Mouse (Mus musculus): ENCODE data around the gene Mrpl46. TPM values are rescaled to one million over a fixed set of nuclear protein-coding genes. Genes with fewer than 3 reads are reported as not detected.

Mrpl46 gene
- polyA plus RNA-seq (2014; fragmentation: Nextera tagmentation; extraction: Ambion mirVana): 78.7 and 80.3 TPM in 2 replicates

DNA sequence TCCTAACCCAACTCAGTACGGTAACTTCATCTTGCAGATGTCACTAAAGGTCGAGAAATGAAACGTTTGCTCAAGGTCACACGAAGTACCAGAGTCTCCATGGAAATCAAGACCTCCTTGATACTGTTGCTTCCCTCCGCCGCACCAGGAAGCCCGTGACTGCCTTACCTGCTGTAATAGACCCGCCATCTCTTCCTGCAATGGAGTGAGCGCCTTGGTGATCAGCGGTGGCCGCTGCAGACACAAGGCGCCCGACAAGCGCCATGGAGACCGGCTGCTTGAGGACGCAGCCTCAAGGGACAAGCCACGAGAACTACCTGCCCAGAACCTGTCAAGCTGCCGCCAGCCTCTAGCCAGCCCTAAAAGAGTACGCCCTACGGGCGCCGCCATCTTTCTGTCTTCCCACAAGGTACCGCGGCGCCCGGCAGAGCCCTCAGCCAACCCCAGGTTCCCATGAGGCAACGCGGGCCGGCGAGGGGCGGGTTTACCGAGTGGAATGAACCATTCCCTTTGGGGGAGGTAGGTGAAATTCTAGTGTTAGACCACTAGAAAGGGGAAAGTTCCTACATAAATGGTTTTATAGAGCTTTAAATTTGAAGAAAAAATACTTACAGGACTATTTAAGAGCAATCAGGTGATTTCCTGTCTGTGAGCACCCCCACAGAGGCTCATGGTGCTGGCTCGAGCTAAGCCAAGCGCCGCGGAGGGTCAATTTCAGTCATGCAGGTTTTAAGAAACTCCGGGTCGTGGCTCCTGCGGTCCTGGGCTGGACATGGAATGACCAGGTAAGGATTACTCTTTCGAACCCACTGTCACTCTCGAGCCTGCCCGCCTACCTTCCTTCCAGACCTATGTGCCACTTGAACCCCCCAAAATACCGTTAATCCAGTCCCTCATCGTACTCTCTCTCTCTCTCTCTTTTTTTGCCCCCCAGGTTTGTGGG, at the start of gene Mrpl46, which contains the start of gene Mrps11:
Gene Mrpl46, minus strand, starts transcription at position 893 of the 943 bp plus-strand sequence.
Gene Mrps11, plus strand, starts transcription at position 481 of the 943 bp plus-strand sequence.
- H3K9me3 ChIP-seq (ENCODE audit: control insufficient read depth, low read length): no peaks in the 10 kb centered on the region
- H3K4me3 ChIP-seq (ENCODE audit: low read depth, low read length): peak within 1 kb of the TSS; percentile 88
- H3K9ac ChIP-seq (ENCODE audit: low read length): peak within 1 kb of the TSS; percentile 63
- ATAC-seq (ENCODE audit: insufficient number of reproducible peaks, low FRiP score, low TSS enrichment, low read depth): peak; percentile 95
- no peaks in the 10 kb centered on the region for H3K27me3 ChIP-seq (ENCODE audit: control insufficient read depth, insufficient read depth, low read length)
- peaks cover 8% of the 10 kb centered on the region for H3K36me3 ChIP-seq (ENCODE audit: control insufficient read depth, insufficient read depth, low read length)
- H3K4me2 ChIP-seq (ENCODE audit: low read depth, severe bottlenecking): peak within 1 kb of the TSS; percentile 69
- peak; percentile 91 for DNase-seq (ENCODE audit: low spot score)
- H3K4me1 ChIP-seq (ENCODE audit: control insufficient read depth, insufficient read depth, low read length): no peaks in the 10 kb centered on the region; the same call in 1 of the 2 replicates
- no peak within 1 kb of the TSS for H3K27ac ChIP-seq (replicated peaks; ENCODE audit: low read depth, low read length)
- under 1% methylated on average over 44 of the region's 44 CpGs for WGBS

DNA sequence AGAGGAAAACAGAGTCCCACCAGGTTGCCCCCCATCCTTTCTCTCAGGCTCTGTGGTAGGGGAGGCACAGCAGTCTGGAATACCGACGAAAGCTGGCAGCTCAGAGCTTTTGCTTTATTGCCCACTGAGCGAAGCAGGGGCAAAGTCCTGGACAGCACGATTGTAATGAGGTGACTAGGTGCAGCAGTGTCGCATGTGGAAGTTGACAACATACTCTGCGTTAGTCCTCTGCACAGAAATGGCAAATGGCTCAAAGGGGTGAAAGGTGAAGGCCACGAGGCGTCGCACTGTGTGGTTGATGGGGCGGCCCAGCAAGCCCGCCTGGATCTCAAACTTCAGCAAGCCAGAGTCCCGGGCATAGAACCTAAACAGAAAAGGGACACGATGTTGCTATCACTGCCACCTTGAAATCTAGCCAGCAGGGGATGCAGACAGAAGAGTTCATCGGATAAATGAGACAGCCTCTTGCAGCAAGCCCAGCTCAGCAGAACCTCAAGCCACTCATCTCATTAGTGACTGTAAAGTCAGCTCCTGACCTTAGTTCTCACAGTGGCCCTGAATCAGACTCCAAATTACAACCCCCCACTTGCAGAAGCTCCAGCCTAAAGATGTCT, 44.5 kb upstream of the Mrpl46 start:
- Histone ChIP-seq H3K4me1 (ENCODE audit: control insufficient read depth, insufficient read depth, low read length) (no peaks in the 10 kb centered on the region), H3K27ac (replicated peaks; ENCODE audit: low read depth, low read length) (no peak overlapping the region), H3K9me3 (ENCODE audit: control insufficient read depth, low read length) (no peaks in the 10 kb centered on the region), H3K27me3 (ENCODE audit: control insufficient read depth, insufficient read depth, low read length) (no peaks in the 10 kb centered on the region), H3K4me2 (ENCODE audit: low read depth, severe bottlenecking) (no peak overlapping the region), H3K36me3 (ENCODE audit: control insufficient read depth, insufficient read depth, low read length) (peaks cover 3% of the 10 kb centered on the region; the same call in 1 of the 2 replicates), H3K4me3 (ENCODE audit: low read depth, low read length) (no peak overlapping the region), H3K9ac (ENCODE audit: low read length) (no peak overlapping the region)
- no peak for DNase-seq (ENCODE audit: low spot score)
- no peak for ATAC-seq (ENCODE audit: insufficient number of reproducible peaks, low FRiP score, low TSS enrichment, low read depth)
- 67% methylated on average over 14 of the region's 14 CpGs for WGBS

DNA sequence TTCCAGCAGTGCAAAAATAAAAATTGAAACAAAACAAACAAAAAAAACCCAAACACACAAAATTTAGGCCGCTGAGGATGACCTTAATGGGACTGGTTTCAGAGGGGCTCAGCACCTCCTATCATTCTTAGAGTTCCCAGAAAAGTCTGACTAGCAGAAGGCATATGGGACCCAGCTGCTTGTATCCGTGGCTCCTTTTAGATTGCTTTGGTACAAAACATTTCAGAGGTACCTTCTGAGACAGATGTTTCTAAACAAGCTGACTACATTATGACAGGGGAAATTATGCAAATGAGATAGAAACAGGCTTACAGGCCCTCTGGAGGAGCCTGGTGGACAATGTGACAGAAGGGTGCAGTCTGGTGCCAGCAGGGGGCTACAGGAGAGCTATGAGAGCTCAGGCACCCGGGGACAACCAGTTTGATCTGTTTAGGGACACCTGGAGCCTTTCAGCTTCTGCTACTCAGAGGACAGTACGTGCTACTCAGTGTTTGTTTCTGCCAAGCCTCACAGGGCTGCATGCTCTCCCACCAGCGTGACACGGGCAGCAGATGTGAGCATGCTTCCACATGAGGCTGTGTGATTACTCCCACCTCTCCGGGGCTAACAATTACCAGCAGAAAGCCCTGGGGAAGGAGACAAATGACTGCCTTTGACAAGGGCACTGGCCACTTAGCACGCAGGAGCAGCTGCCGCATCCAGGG, 43.5 kb upstream of the Mrpl46 start:
- H3K27ac ChIP-seq (replicated peaks; ENCODE audit: low read depth, low read length): no peak overlapping the region
- H3K36me3 ChIP-seq (ENCODE audit: control insufficient read depth, insufficient read depth, low read length): peaks cover 3% of the 10 kb centered on the region; the same call in 1 of the 2 replicates

DNA sequence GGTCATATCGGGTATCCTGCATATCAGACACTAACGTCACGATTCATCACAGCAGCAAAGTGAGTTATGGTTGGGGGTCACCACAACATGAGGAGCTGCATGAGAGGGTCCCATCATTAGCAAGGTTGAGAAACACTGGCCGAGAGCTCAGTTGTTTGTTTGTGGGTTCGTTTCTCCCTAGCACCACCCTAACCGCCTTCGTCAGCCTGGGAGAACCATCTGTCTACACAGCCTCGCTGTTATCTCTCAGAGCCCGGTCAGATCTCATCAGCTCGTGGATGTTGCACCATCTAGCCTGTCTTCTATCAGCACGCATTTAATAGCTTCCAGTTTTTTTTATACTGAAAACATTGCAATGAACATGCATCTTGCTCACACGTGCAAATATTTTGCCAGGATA, 35.0 kb upstream of the Mrpl46 start:
- H3K4me1 ChIP-seq (ENCODE audit: control insufficient read depth, insufficient read depth, low read length): no peaks in the 10 kb centered on the region
- 82% methylated on average over 12 of the region's 12 CpGs for WGBS
- no peak overlapping the region for H3K27ac ChIP-seq (replicated peaks; ENCODE audit: low read depth, low read length)
- no peaks in the 10 kb centered on the region for H3K27me3 ChIP-seq (ENCODE audit: control insufficient read depth, insufficient read depth, low read length)
- no peak overlapping the region for H3K9ac ChIP-seq (ENCODE audit: low read length)
- no peak for DNase-seq (ENCODE audit: low spot score)
- no peak overlapping the region for H3K4me2 ChIP-seq (ENCODE audit: low read depth, severe bottlenecking)
- no peaks in the 10 kb centered on the region for H3K36me3 ChIP-seq (ENCODE audit: control insufficient read depth, insufficient read depth, low read length)
- ATAC-seq (ENCODE audit: insufficient number of reproducible peaks, low FRiP score, low TSS enrichment, low read depth): no peak
- H3K9me3 ChIP-seq (ENCODE audit: control insufficient read depth, low read length): no peaks in the 10 kb centered on the region
- H3K4me3 ChIP-seq (ENCODE audit: low read depth, low read length): no peak overlapping the region

More for the DNA sequence above, 43.5 kb upstream of the Mrpl46 start:
- H3K9me3 ChIP-seq (ENCODE audit: control insufficient read depth, low read length): no peaks in the 10 kb centered on the region
- no peak overlapping the region for H3K4me2 ChIP-seq (ENCODE audit: low read depth, severe bottlenecking)
- no peak overlapping the region for H3K9ac ChIP-seq (ENCODE audit: low read length)
- no peak for ATAC-seq (ENCODE audit: insufficient number of reproducible peaks, low FRiP score, low TSS enrichment, low read depth)
- no peak for DNase-seq (ENCODE audit: low spot score)
- H3K27me3 ChIP-seq (ENCODE audit: control insufficient read depth, insufficient read depth, low read length): no peaks in the 10 kb centered on the region
- 33% methylated on average over 9 of the region's 9 CpGs for WGBS
- H3K4me3 ChIP-seq (ENCODE audit: low read depth, low read length): no peak overlapping the region
- no peaks in the 10 kb centered on the region for H3K4me1 ChIP-seq (ENCODE audit: control insufficient read depth, insufficient read depth, low read length)

DNA sequence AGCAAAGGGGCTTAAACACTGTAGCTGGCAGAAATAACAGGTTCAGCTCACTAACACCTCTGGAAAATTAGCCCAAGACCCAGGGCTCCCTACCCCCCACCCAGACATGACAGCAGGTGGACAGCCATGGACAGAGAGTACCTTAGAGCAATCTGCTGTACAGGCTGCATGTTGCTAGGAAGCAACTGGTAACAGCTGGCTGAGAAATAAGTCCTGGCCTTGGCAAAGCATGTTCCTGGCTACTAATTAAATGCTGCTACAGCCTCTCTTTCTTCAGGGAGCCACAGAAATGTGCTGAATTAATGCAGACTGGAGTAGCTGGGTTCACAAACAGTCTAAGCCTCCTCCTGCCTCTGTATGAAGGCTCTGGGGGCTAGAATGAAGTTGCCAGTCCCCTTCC, 31.4 kb upstream of the Mrpl46 start:
- Histone ChIP-seq H3K4me2 (ENCODE audit: low read depth, severe bottlenecking) (no peak overlapping the region), H3K27me3 (ENCODE audit: control insufficient read depth, insufficient read depth, low read length) (no peaks in the 10 kb centered on the region), H3K27ac (replicated peaks; ENCODE audit: low read depth, low read length) (no peak overlapping the region), H3K9ac (ENCODE audit: low read length) (no peak overlapping the region), H3K9me3 (ENCODE audit: control insufficient read depth, low read length) (no peaks in the 10 kb centered on the region), H3K36me3 (ENCODE audit: control insufficient read depth, insufficient read depth, low read length) (no peaks in the 10 kb centered on the region), H3K4me3 (ENCODE audit: low read depth, low read length) (no peak overlapping the region), H3K4me1 (ENCODE audit: control insufficient read depth, insufficient read depth, low read length) (no peaks in the 10 kb centered on the region)
- DNase-seq (ENCODE audit: low spot score) (no peak), ATAC-seq (ENCODE audit: insufficient number of reproducible peaks, low FRiP score, low TSS enrichment, low read depth) (no peak)

DNA sequence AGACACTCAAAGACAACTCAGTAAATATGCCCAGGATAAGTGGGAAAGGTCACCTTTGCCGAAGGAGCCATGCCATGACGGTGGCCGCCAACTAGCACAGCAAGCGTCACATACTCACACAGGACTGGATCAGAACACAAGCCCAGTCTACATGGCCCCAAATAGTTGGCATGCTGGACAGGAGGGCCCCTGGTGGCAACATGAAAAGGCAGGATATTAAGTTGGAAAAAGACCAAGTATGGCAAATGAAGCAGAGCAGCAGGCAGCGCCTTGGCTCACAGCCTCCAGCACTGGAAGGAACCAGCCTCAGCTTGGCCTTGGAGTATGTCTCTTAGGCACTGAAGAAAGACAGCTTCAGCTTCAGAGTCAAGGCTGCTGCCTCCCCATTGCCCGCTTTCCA, 30.5 kb upstream of the Mrpl46 start:
- no peaks in the 10 kb centered on the region for H3K27me3 ChIP-seq (ENCODE audit: control insufficient read depth, insufficient read depth, low read length)
- DNase-seq (ENCODE audit: low spot score): no peak
- no peaks in the 10 kb centered on the region for H3K36me3 ChIP-seq (ENCODE audit: control insufficient read depth, insufficient read depth, low read length)
- no peak overlapping the region for H3K27ac ChIP-seq (replicated peaks; ENCODE audit: low read depth, low read length)
- H3K4me3 ChIP-seq (ENCODE audit: low read depth, low read length): no peak overlapping the region
- H3K9ac ChIP-seq (ENCODE audit: low read length): no peak overlapping the region
- no peaks in the 10 kb centered on the region for H3K9me3 ChIP-seq (ENCODE audit: control insufficient read depth, low read length)
- H3K4me2 ChIP-seq (ENCODE audit: low read depth, severe bottlenecking): no peak overlapping the region
- ATAC-seq (ENCODE audit: insufficient number of reproducible peaks, low FRiP score, low TSS enrichment, low read depth): no peak
- WGBS: 90% methylated on average over 6 of the region's 6 CpGs
- no peaks in the 10 kb centered on the region for H3K4me1 ChIP-seq (ENCODE audit: control insufficient read depth, insufficient read depth, low read length)

DNA sequence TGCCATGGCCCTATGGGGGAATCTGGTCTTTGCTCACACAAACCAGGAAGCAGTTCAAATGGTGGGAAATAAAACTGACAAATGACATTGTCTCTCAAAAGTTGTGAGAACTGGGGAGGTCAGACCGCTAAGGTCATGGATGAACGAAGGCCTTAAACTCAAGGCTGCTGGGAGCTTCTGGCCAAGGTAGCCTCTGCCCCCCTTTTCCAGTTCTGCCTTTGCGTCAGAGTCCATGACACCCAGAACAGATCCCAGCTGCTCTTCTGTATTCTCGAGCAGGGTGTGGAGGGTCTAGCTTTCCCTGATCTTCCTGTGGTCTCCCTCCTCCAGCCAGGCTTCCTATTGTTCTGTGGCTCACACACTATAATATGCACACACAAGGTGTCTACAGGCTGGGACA, 23.9 kb upstream of the Mrpl46 start:
- Histone ChIP-seq H3K9ac (ENCODE audit: low read length) (no peak overlapping the region), H3K4me1 (ENCODE audit: control insufficient read depth, insufficient read depth, low read length) (no peaks in the 10 kb centered on the region), H3K4me2 (ENCODE audit: low read depth, severe bottlenecking) (no peak overlapping the region), H3K36me3 (ENCODE audit: control insufficient read depth, insufficient read depth, low read length) (no peaks in the 10 kb centered on the region), H3K27me3 (ENCODE audit: control insufficient read depth, insufficient read depth, low read length) (no peaks in the 10 kb centered on the region), H3K9me3 (ENCODE audit: control insufficient read depth, low read length) (no peaks in the 10 kb centered on the region), H3K4me3 (ENCODE audit: low read depth, low read length) (no peak overlapping the region), H3K27ac (replicated peaks; ENCODE audit: low read depth, low read length) (no peak overlapping the region)
- DNase-seq (ENCODE audit: low spot score) (no peak), ATAC-seq (ENCODE audit: insufficient number of reproducible peaks, low FRiP score, low TSS enrichment, low read depth) (no peak)
- WGBS: 89% methylated on average over 4 of the region's 4 CpGs

DNA sequence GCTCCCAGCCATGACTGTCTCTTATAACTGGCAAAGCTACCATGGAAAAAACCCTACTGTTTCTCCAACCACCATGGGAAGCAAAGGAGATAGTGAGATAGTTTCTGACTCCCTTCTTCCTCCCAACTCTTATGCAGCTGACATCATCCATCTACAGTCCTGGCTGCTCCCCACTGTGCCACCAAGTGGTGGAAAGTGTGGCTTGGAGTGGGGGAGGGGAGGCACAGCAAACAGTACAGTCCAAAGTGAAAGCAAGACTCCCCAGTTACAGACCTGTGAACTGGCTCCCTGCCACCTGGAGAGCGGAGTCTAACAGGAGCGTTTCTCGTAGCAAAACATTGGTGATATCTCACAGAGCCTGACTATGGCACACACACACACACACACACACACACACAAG, 20.5 kb upstream of the Mrpl46 start:
- Histone ChIP-seq H3K27ac (replicated peaks; ENCODE audit: low read depth, low read length) (no peak overlapping the region), H3K36me3 (ENCODE audit: control insufficient read depth, insufficient read depth, low read length) (no peaks in the 10 kb centered on the region), H3K4me1 (ENCODE audit: control insufficient read depth, insufficient read depth, low read length) (no peaks in the 10 kb centered on the region), H3K9me3 (ENCODE audit: control insufficient read depth, low read length) (no peaks in the 10 kb centered on the region), H3K9ac (ENCODE audit: low read length) (no peak overlapping the region), H3K4me2 (ENCODE audit: low read depth, severe bottlenecking) (no peak overlapping the region), H3K27me3 (ENCODE audit: control insufficient read depth, insufficient read depth, low read length) (no peaks in the 10 kb centered on the region), H3K4me3 (ENCODE audit: low read depth, low read length) (no peak overlapping the region)
- WGBS: 86% methylated on average over 3 of the region's 3 CpGs
- DNase-seq (ENCODE audit: low spot score) (no peak), ATAC-seq (ENCODE audit: insufficient number of reproducible peaks, low FRiP score, low TSS enrichment, low read depth) (no peak)

All from limb, embryonic 11.5 days (tissue).